Mouse (Mus musculus): ENCODE measurements at regions not wholly inside any gene's neighbourhood (a gene's known extent, or its start where the extent isn't known, plus 50 kb on each side); places are given as distances from the start of the nearest gene placed in this dataset.

DNA sequence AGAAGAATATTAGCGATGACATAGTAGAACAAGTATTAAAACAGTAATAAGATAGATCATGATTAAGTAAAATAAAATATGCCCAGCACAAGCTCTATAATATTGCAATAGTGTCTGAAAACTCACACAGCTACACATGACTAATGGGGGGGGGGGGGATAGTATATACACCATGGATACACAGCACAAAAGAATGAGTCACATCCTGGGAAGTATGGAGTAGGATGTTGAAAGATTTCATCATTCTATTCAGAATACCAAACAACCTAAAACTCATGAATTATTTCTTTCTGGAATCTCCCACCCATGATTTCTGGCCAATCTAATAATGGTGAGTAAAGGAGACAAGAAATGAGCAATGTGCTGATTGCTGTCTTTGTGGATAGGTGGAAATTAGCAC, 191.6 kb downstream of the Qdpr start:
- no peak for TF ChIP-seq CTCF (IDR thresholded peaks at IDR 0.05; ENCODE audit: low read depth, low read length)
- no peak for TF ChIP-seq POLR2A (IDR thresholded peaks at IDR 0.05; ENCODE audit: borderline replicate concordance, low read depth, low read length)
